Comparison of ENCODE assay signal across 18 mouse cellular contexts in genomic region chr1:132440896-132441435, GRCm38 (mm10). TPM values are rescaled to one million over a fixed set of nuclear protein-coding genes. Genes with fewer than 3 reads are reported as not detected.
DNase-seq lines count a peak whose midpoint lies in the region; ATAC-seq and TF ChIP-seq lines count a peak whose summit lies in the region.
"Had no signal": no experiment of that assay in that cellular context is flagged by ENCODE, and none has a peak within 500 bp of the region (broad histone marks: within the 10 kb centered on the region; RNA-seq: fewer than 3 reads in every experiment).

No protein-coding gene starts in this region.

- H3K4me1 ChIP-seq in kidney, postnatal 0 days (replicated peaks; ENCODE audit: insufficient read depth, low read length), result no peaks in the 10 kb centered on the region
- no peaks in the 10 kb centered on the region for H3K4me1 ChIP-seq in kidney, embryonic 15.5 days
- H3K4me1 ChIP-seq: limb, embryonic 10.5 days; midbrain, embryonic 13.5 days had no signal

- 60% methylated on average over 1 of the region's 1 CpGs for WGBS in kidney, postnatal 0 days
- WGBS in kidney, embryonic 15.5 days, result 76% methylated on average over 1 of the region's 1 CpGs

- peaks cover 31% of the 10 kb centered on the region for H3K36me3 ChIP-seq in kidney, postnatal 0 days (ENCODE audit: insufficient read depth, low read length)
- H3K36me3 ChIP-seq in kidney, embryonic 15.5 days, result peaks cover 56% of the 10 kb centered on the region
- H3K36me3 ChIP-seq in splenic B cell, adult 2 months (ENCODE audit: control insufficient read depth, insufficient read depth, low read length, poor library complexity, severe bottlenecking), result peaks cover 7% of the 10 kb centered on the region; the same call in 1 of the 2 replicates

- no peaks in the 10 kb centered on the region for H3K9me3 ChIP-seq in kidney, postnatal 0 days (replicated peaks; ENCODE audit: low read length)
- H3K9me3 ChIP-seq in kidney, embryonic 15.5 days (replicated peaks), result no peaks in the 10 kb centered on the region
- H3K9me3 ChIP-seq: hindbrain, embryonic 15.5 days; limb, embryonic 10.5 days; midbrain, embryonic 13.5 days had no signal

- no peak overlapping the region for H3K27ac ChIP-seq in kidney, postnatal 0 days
- H3K27ac ChIP-seq in kidney, embryonic 15.5 days, result no peak overlapping the region
- H3K27ac ChIP-seq: hindbrain, embryonic 15.5 days; limb, embryonic 10.5 days; midbrain, embryonic 13.5 days had no signal

- TF ChIP-seq CTCF in kidney, postnatal 0 days (IDR thresholded peaks at IDR 0.05; ENCODE audit: low read depth), result peak; percentile 30; the same call in 1 of the 2 replicates

- H3K9ac ChIP-seq in kidney, postnatal 0 days (ENCODE audit: low read depth, low read length), result no peak overlapping the region
- no peak overlapping the region for H3K9ac ChIP-seq in kidney, embryonic 15.5 days
- H3K9ac ChIP-seq: hindbrain, embryonic 15.5 days; midbrain, embryonic 13.5 days had no signal

- no peak overlapping the region for H3K4me2 ChIP-seq in kidney, postnatal 0 days (ENCODE audit: low read length)
- H3K4me2 ChIP-seq in kidney, embryonic 15.5 days, result no peak overlapping the region
- H3K4me2 ChIP-seq: hindbrain, embryonic 15.5 days; midbrain, embryonic 13.5 days had no signal

- no peaks in the 10 kb centered on the region for H3K27me3 ChIP-seq in kidney, postnatal 0 days (ENCODE audit: insufficient read depth, low read length)
- no peaks in the 10 kb centered on the region for H3K27me3 ChIP-seq in kidney, embryonic 15.5 days
- no peaks in the 10 kb centered on the region for H3K27me3 ChIP-seq in splenic B cell, adult 2 months (ENCODE audit: control insufficient read depth, insufficient read depth, low read length, poor library complexity, severe bottlenecking)
- H3K27me3 ChIP-seq: hindbrain, embryonic 15.5 days; midbrain, embryonic 13.5 days had no signal

- peak; percentile 25 to 48 for DNase-seq in cerebellum, postnatal 10 days
- DNase-seq in cerebellum, adult 18-20 months, result no peak
- no peak for DNase-seq in kidney, postnatal 0 days (ENCODE audit: low spot score)
- peak; percentile 23 for DNase-seq in lung, postnatal 10 days
- no peak for DNase-seq in lung, postnatal 4 days
- DNase-seq in splenic B cell, adult 2 months (ENCODE audit: low read depth, low spot score), result peak; percentile 7
- no peak for DNase-seq in testis, postnatal 10 days (ENCODE audit: low spot score)
- DNase-seq: adrenal gland, adult 2 months; cerebellum, adult 11-12 months; heart, postnatal 14 days; kidney, adult 2 months; thymus, adult 2 months had no signal

- no peak overlapping the region for H3K4me3 ChIP-seq in kidney, postnatal 0 days (replicated peaks; ENCODE audit: low read depth, low read length)
- no peak overlapping the region for H3K4me3 ChIP-seq in kidney, embryonic 15.5 days (replicated peaks)
- H3K4me3 ChIP-seq: erythroblast, embryonic 14.5 days; hindbrain, embryonic 15.5 days; limb, embryonic 10.5 days; midbrain, embryonic 13.5 days had no signal

- ATAC-seq in kidney, postnatal 0 days (replicated peaks; ENCODE audit: low FRiP score, low read depth), result no peak
- ATAC-seq in kidney, embryonic 15.5 days (replicated peaks; ENCODE audit: low FRiP score), result no peak
- ATAC-seq: forebrain, embryonic 16.5 days; midbrain, embryonic 13.5 days had no signal

RNA-seq across cellular contexts. Expression of gene Dstyk, which starts 23.6 kb away (rescaled TPM):
- 12.5 and 13.9 TPM in 2 replicates for polyA plus RNA-seq in kidney, postnatal 0 days (2015; fragmentation: Nextera tagmentation; extraction: Ambion mirVana)
- polyA plus RNA-seq in kidney, embryonic 15.5 days (2015; fragmentation: Nextera tagmentation; extraction: Ambion mirVana), result 15.2 and 15.5 TPM in 2 replicates

RNA-seq across cellular contexts. Expression of gene Rbbp5, which starts 36.2 kb away (rescaled TPM):
- polyA plus RNA-seq in kidney, postnatal 0 days (2015; fragmentation: Nextera tagmentation; extraction: Ambion mirVana), result 29.7 and 30.1 TPM in 2 replicates
- 48.1 and 49.7 TPM in 2 replicates for polyA plus RNA-seq in kidney, embryonic 15.5 days (2015; fragmentation: Nextera tagmentation; extraction: Ambion mirVana)

RNA-seq across cellular contexts. Expression of gene Tmcc2, which starts 49.9 kb away (rescaled TPM):
- polyA plus RNA-seq in kidney, postnatal 0 days (2015; fragmentation: Nextera tagmentation; extraction: Ambion mirVana), result 4.3 and 4.5 TPM in 2 replicates
- 11.9 and 15.5 TPM in 2 replicates for polyA plus RNA-seq in kidney, embryonic 15.5 days (2015; fragmentation: Nextera tagmentation; extraction: Ambion mirVana)

Comparison
In these comparisons a context has a peak if more than half of its experiments do, and no peak if none do; other contexts are left out.
1. DNase-seq: peak in cerebellum, postnatal 10 days (2 of 2), lung, postnatal 10 days (single experiment) and splenic B cell, adult 2 months (single experiment); none in cerebellum, adult 18-20 months (0 of 2), kidney, postnatal 0 days (single experiment), lung, postnatal 4 days (0 of 2) and testis, postnatal 10 days (single experiment).